Mouse (Mus musculus): ENCODE measurements around the gene Lsg1.
A peak's percentile ranks its signal among the peaks of the same experiment; 100 is the strongest.

The Lsg1 gene

DNA sequence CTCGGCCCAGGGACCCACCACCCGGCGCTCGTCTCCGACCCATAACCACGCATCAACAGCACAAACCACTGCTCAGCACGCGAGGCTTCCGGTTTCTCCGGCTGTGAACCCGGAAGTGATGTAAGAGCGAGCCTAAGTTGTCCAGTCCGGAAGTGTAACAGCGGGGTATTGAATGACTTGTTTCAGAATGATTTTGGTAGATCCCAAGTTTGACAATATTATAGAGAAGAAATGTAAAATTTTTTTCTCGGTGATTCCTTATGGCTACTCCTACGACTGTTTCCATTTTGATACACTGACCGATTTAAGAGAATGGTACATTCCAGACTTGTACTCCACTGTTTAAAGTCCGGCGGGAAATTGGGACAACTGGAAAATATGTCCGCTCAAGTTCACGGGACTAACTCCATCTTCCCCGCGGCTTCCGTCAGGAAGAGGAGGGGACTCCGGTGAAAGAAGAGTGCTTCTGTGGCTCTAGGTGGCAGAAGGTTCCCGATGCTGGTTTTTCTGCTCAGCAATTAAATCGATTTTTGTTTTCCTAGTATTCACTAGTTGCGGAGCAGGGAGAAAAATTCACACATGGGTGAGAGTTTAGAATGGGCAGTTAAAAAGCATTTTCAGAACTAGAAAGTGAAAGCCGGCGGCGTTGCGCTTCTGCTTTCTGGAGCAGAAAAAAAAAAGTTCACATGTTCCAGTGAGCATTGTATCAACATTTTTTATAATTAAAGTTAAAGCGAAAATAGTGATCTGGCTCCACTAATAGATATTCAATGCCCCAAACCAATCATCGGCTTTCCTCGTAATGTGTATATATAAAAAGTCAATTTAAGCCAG lies at the start of gene Lsg1:
Gene Lsg1, minus strand, starts transcription at position 99 of the 834 bp plus-strand sequence.
- peak; percentile 98 for DNase-seq (ENCODE audit: inconsistent ontology term)

DNA sequence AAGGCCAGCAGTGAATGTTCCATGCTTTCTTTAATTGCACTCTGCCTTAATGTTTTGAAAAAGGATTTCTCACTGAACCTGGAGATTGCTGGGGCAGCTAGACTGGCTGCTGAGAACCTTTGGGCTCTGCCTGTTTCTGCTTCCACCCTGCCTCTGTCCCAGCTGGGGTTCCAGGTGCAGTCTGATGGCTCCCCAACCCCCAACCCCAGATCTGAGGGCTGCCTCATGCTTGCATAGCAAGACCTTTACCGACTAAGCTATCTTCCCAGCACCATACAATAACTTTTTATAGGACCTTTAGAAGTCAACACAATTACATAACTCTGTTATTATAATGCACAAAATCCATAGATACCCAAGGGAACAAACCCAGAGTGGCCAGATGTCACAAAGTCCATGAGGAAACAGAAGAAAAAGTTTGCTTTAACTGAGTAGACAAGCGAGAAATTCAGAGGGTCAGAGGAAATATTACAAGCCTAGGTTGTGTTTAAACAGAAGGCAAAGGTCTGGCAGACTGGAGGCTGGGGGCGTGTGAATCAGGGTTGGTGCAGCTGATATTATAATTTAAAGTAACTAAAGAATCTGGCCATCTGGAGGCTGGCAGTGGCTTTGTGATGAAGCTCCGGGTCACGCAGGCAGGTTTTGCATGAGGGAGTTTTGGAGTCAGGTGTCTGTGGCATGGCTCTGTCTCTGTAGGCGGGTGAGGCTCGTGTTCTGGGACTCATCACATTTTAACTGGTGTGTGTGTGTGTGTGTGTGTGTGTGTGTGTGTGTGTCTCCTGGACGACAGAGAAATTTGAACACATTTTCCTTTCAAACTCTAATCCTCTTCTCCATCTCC lies 46.7 kb upstream of the Lsg1 start:
- DNase-seq (ENCODE audit: inconsistent ontology term) = no peak

DNA sequence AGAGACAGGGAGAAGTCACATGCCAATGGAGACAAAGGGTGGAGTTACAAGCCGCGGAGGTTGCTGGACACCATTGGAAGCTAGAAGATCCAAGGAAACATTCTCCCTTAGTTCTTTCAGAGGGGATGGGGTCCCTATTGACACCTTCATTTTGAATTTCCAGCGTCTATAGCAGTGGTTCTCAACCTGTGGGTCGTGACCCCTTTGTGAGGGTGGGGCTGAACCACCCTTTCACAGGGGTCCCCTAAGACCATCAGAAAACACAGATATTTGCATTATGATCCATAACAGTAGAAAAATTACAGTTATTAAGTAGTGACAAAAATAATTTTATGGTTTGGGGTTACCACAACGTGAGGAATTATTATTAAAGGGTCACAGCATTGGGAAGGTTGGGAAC lies 42.1 kb upstream of the Lsg1 start:
- no peak for DNase-seq (ENCODE audit: inconsistent ontology term)

DNA sequence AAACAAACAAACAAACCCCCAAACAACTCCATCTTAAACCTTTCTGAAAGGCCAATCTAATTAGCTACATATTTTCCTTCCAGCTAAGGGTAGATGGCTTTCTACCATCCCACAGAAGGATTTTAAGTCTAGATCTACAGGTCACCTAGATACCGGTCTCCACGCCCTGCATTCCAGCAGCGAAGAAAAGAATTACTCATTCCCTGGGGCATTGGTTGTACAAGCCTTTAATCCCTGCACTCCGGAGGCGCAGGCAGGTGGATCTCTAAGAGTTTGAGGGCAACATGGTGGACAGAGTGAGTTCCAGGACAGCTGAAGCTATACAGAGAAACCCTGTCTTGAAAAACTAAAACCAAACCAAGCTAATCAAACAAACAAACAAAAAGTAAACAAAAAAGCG lies 41.0 kb upstream of the Lsg1 start:
- no peak for DNase-seq (ENCODE audit: inconsistent ontology term)

DNA sequence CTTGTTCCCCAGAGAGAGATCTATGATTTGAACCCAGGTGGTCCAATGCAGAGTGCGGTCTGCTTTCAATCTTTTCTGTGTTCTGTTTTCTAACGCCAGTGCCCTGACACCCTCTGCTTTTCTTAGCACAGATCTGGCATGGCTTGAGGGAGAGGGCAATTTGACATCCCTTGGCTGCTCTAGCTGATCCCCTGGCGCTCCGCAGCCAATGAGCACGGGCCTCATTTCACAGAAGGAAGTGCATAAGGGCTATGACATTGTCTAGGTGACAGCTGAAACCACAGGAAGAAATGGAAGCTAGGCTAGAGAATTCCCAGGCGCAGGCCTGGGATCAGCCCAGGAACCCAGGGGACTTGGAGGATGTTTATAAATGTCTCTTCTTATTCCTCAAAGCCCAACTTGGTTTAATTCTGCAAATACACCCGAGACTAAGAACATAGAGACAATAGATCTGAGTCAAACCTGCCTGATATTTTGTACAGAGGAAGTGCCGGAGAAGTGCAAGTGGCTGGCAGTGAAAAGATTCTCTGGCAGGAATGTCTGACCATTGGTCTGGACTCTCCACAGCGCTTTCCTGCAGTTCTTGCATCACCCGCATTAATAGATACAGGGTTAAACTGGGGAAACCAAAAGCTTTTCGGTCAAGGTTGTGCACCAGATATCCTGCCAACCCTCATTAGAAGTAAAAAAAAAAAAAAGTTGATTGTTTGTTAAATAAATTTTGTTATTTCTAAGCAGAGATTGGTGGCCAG lies 40.4 kb upstream of the Lsg1 start:
- no peak for DNase-seq (ENCODE audit: inconsistent ontology term)

DNA sequence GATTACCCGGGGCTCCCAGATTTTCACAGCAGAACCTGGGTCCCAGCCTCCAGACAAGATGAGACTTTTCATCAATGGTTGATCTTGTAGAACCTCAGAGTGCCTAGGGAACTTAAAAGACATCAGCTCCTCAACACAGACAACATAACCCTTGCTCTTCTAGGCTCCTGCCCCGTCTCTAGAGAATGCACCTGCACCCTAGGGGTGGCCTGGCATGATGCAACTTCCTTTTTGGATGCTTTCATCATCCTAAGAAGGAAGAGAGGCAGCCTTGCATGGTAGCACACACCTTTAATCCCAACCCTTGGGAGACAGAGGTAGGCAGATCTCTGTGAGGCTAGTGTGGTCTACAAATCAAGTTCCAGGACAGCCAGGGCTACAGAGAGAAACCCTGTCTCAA lies 37.2 kb upstream of the Lsg1 start:
- no peak for DNase-seq (ENCODE audit: inconsistent ontology term)

DNA sequence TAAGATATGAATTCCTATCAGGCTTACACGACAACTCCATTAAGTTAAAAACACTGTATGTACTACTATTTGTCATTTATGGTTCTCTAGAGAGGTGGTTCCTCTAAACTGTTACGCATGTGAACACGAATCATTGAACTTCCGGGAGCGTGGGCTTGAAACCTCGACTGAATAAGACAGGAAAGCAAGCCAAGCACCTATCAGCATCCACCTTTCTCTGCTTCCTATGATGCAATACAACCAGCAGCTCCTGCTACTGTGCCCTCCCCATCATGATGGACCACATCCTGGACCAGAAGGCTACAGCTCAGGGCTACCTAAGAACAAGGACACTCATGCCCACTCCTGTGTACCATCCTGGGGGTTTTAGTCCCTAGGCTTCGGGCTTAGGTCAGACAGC lies 36.3 kb upstream of the Lsg1 start:
- DNase-seq (ENCODE audit: inconsistent ontology term) = no peak

DNA sequence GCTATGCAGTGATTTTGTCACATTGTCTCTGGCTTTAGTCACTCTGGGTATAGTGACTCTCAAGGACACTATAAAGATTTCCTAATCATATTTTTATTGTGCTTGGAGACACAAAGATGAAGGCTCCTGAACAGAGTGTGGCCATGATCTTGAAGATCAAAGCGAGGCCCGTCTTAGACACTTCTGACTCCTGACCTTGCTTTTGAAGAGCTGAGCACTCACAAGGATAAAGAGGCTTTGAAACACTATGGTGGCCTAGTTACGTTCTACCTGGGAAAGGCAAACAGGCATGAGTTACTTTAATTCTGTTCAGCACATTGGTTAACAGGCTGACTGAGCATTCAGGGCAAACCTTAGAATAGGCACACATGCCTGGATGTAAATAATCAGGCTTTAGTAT lies 28.9 kb upstream of the Lsg1 start:
- no peak for DNase-seq (ENCODE audit: inconsistent ontology term)

DNA sequence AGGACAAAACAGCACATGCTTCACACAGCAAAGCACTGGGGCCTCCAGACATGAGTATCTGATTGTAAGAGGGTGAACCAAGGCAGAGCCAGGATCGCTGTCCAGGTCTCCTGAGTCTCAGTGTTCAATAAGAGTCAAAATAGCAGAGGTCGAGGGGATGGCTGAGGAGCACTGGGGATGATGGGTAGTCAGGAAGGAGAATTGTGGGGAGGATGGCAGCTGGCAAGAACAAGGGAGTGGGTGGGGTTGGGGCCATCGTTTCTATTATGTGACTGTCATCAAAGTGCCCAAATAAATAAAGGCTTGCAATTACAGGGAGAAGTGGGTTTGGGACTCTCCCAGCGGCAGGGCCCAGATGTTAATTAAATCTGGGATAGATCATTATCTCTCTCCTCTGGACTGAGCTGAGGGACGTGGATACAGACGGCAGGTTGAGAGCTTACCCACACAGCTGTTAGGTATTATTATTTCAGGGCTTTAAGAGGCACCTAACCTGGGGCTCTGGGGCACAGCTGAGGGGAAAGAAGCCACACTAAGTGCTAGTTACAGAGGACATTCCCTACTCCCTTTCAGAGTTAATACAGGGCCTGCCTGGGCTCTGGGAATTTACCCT lies 27.4 kb upstream of the Lsg1 start:
- DNase-seq (ENCODE audit: inconsistent ontology term) = no peak

DNA sequence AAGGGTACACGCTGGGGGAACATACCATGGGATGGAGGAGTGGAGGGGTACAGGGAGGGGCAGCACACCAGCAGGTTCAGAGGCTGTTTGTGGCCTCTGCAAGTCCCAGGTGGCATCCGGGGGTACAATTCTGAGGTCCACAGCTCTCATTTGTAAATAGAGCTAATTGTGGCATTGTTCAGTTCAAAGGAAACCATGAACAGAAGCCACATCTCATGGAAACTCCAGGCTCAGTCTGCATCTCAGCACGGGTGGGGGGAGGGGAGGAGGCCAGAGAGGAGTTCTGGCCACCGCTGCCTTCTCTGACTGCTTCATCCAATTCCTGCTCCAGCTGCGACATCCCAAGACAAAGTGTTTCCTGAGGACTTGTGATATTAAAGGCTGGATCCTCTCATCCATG lies 26.7 kb upstream of the Lsg1 start:
- no peak for DNase-seq (ENCODE audit: inconsistent ontology term)

DNA sequence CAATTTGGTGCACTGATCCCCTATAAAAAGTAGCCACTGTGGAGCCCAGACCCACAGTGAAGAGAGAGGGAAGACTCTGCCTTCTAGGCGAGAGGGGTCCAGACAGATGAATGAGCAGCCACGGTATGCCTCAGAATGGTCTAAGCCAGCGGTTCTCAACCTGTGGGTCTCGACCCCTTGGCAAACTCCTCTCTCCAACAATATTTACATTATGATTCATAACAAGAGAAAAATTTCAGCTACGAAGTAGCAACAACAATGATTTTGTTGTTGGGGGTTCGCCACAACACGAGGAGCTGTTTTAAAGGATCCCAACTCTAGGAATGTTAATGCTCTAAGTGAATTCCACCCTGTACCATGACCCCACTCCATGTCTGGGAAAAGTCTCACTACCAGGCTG lies 25.7 kb upstream of the Lsg1 start:
- no peak for DNase-seq (ENCODE audit: inconsistent ontology term)

DNA sequence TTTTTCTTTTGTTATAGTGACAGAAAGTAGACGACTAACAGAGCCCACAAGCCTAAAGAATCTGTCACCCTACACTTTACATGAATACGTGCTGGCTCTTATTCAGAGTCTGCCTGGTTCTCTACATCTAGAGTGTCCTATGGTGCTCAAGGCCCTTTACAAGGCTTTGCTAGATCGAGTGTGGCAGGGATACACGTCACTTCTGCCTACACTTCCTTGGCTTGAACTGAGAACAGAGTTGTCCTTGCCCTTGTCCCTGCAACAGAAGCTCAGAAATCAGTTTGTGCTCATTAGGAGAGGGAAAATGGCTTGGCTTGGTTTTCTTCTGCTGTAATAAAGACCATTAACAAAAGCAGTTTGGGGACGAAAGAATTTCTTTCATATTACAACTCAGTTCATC lies 23.9 kb upstream of the Lsg1 start:
- DNase-seq (ENCODE audit: inconsistent ontology term) = no peak

DNA sequence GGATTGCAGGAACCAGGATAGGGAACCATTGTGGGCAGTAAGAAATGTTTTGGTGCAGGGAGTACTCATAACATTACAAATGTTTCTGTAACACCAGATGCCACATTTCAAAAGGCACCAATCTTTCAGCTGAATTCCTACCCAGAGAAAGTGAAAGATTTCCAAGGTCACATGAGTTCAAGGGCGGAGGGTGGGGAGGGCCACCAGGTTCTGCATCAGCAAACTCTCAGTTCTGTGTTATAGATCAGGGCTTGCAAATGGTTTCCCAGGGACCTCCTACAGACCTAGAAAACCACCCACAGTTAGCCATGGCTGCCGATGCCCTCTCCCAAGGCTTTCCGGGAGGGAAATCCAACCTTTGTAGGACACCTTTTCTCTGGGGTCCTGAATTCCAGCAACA lies 20.5 kb upstream of the Lsg1 start:
- DNase-seq (ENCODE audit: inconsistent ontology term) = no peak

DNA sequence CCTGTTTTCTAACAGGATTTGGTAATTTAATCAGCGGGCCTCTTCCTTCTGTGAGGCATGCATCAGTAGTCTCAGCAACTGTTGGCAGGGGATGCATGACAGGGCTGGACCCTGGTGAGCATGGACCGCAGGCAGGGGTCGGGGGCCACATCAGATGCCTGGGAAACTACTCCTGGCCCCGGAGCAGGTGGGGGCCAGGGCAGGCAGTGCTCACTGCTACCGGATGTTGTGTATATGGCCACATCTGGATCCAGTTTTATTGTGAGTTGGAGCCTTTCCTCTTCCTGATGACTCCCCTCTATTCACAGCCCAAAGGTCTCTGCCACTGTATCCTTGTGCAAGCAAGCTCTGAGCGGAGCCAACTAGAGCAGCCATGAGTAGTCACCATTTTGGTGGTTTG lies 18.1 kb upstream of the Lsg1 start:
- no peak for DNase-seq (ENCODE audit: inconsistent ontology term)

DNA sequence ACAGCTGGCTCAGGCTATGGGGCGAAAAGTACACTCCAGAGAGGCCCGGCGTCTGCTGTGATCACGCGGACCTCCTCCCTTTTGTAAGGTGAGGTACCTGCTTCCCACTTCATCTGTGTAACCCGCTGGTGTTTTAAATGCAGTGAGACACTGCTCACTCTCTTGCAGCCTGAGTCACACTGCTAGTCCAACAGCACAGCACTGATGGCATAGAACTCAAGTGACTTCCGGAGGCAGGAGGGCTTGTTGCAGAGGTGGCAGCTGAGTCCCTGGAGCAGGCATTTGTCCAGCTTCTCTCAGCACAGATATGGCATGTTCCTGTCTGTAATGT lies 17.4 kb upstream of the Lsg1 start:
- DNase-seq (ENCODE audit: inconsistent ontology term) = no peak

DNA sequence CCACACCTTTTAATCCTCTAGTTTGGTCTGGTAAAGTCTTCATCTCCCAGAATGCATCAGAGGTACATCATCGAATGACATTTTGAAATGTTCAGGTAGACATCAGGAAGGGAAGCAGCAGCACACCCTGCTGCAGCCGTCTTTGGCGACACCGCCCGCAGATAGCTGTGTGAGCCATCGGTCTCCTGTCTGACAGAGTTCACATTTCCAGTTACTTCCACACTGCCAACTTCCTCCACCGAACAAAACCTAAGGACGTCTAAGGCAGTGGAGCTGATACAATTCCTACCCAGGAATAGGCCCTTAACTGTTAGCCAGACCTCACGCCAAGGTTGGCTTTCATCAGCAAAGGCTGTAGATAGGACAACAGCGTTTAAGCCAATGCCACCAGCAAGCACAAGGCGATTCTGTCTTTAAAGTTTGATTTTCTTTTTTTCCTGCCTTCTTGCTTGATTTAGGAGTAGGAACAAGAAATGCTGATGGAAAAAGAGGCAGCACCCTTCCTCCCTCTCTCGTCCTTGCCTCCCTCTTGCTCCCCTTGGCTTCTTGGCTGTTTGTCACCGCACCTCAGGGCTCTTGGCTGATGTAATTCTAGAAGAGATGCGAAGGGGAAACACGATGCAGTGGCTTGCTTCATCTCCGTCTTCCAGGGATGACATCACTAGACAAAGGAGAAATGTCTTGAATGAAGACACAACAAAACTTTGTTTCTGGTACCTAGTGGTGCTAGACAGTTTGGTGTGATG lies 16.8 kb upstream of the Lsg1 start:
- DNase-seq (ENCODE audit: inconsistent ontology term) = no peak

DNA sequence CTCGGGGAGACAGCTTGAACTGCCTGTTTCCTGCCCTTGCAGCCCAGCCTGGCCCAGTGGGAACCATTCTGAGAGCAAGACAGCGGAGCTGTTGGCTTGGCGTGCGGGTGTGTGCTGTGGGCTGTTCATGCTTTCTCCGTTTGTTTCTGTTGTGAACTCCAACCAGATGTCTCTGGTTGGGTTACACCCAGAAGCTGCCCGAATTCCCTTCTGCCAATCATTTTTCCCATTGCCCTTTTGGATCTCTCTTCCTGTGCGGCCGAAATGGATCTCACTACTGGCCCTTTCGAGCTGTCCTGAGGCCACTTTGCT lies 16.1 kb upstream of the Lsg1 start:
- no peak for DNase-seq (ENCODE audit: inconsistent ontology term)

DNA sequence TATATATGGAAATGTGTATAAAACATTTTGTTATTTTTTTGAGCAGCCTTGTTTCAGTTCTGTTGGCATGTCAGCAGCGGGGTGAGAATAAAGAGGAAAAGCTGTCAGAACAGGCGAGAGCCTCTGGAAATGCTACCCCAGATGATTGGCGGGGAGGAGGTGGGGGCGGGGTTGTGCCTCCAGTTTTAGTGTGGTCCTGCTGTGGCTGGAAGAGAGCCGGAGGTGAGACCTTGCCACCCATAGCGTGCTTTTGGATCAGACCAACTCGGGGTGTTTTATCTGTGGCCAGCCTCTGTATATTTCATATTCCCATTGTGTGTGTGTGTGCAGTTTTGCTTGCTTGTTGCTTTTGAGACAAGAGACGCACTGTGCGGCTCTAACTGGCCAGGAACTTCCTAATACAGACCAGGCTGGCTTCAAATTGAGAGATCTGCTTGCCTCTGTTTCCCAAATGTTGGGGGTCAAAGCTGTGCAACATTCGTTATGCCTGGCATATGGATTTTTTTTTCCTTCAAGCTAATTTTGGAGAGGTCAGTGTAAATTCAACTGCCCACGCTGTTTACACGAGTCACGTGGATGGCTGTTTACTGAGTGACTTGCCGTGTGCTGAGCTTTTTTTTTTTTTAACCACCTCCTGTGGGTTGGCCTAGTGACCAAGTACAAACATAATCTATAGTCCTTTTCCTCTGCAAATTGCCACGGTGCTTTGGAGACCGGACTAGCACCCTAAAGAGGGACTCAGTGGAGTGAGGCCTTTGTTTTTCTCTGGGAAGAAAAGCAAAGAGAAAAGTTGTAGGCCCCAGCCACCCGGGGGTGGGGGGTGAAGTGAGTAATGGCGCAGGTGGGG lies 15.5 kb upstream of the Lsg1 start:
- no peak for DNase-seq (ENCODE audit: inconsistent ontology term)

DNA sequence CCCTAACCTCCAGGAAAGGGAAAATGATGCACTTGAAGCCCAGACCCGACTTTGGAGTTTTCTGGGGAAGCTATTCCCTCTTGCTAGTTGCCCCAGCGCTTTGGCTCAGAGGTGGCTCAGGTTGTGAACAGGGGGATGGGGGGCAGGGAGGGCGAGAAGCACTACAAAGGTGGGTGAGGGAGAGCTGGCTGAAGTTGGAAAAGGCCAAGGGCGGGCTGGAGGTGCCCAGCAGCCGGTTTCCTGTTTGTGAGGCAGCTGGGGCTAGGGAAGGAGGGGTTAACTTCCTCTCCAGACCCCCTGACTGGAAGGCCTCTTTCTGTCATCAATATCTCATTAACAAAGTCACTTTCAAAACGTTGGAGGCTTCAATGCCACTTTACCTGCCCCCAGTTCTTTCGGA lies 14.6 kb upstream of the Lsg1 start:
- DNase-seq (ENCODE audit: inconsistent ontology term) = no peak

DNA sequence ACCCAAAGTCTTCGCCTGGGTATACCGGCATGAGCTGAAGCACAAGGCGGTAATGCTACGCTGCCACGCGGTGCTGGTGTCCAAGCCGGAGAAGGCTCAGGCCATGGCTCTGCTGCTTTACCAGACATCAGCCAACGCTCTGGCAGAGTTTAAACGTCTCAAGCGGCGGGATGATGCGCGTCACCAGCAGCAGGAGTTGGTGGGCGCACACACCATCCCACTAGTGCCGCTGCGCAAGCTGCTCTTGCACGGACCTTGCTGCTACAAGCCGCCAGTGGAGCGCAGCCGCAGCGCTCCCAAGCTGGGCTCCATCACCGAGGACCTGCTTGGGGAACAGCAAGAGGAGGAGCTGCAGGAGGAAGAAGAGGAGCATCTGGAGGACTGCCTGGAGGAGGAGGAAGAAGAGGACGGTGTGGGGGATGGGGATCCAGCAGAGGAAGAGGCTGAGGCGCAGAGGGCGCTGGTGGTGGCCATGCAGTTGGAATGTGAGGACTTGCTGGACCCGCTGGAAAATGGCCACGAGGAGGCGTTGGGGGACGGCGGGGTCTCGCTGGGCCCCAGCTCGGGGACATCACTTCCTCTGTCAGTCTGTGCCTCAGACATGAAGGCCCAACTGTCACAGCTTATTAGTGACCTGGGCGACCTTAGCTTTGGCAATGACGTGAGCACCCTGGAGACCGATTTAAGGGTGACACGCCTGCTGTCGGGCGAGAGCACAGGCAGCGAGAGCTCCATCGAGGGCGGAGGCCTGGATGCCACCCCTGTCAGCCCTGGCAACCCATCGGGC lies 13.8 kb upstream of the Lsg1 start:
- DNase-seq (ENCODE audit: inconsistent ontology term) = peak; percentile 72
